Mouse (Mus musculus) myocyte (in vitro differentiated cells): Measurements from ENCODE around the gene Dpyd. TPM values are rescaled to one million over a fixed set of nuclear protein-coding genes. Genes with fewer than 3 reads are reported as not detected.

Experiments
- H3K27me3 ChIP-seq: one replicate; pipeline ENCODE4 v1.6.1; 2011; ENCODE audit not compliant: control insufficient read depth, insufficient read depth, insufficient read length
- H3K36me3 ChIP-seq: one replicate; pipeline ENCODE4 v1.6.1; 2011; ENCODE audit not compliant: control insufficient read depth, insufficient read depth
- H3K4me2 ChIP-seq: one replicate; pipeline ENCODE4 v1.6.1; 2011; ENCODE audit warnings: low read depth, control low read depth
- H3K4me3 ChIP-seq: one replicate; pipeline ENCODE4 v1.5.1; 2011; ENCODE audit warnings: mild to moderate bottlenecking, control low read depth, moderate library complexity
- H3K79me2 ChIP-seq: one replicate; pipeline ENCODE4 v1.6.1; 2011; ENCODE audit not compliant: control insufficient read depth, insufficient read depth
- H3ac ChIP-seq: one replicate; pipeline ENCODE4 v1.6.1; 2011; ENCODE audit not compliant: control insufficient read depth, insufficient read length
- CEBPB ChIP-seq: IDR thresholded peaks from 2 replicates; pipeline ENCODE4 v1.6.1; 2011; ENCODE audit warnings: mild to moderate bottlenecking, moderate library complexity; ENCODE audit not compliant: poor library complexity, insufficient read depth, severe bottlenecking
- E2F4 ChIP-seq: IDR thresholded peaks from one replicate; pipeline ENCODE4 v1.6.1; 2011; ENCODE audit warnings: mild to moderate bottlenecking, control low read depth, moderate library complexity; ENCODE audit not compliant: insufficient read depth
- MAX ChIP-seq: IDR thresholded peaks from one replicate; pipeline ENCODE4 v1.6.1; 2011; ENCODE audit warnings: low read depth, mild to moderate bottlenecking, control low read depth
- MYOD1 ChIP-seq, 3 experiments: IDR thresholded peaks; one replicate each; pipeline ENCODE4 v1.6.1; 2011; ENCODE audit warnings: control low read depth in 2 of 3, low read depth in 2 of 3, mild to moderate bottlenecking in 2 of 3, moderate library complexity in 1 of 3; ENCODE audit not compliant: insufficient read length in 2 of 3, control insufficient read depth in 1 of 3
- MYOG ChIP-seq, 3 experiments: IDR thresholded peaks; one replicate each; pipeline ENCODE4 v1.6.1; 2011; ENCODE audit warnings: control low read depth in 2 of 3, low read depth in 2 of 3, mild to moderate bottlenecking in 2 of 3; ENCODE audit not compliant: insufficient read length in 2 of 3, control insufficient read depth in 1 of 3, insufficient read depth in 1 of 3
- POLR2A ChIP-seq: IDR thresholded peaks from one replicate; pipeline ENCODE4 v1.6.1; 2011; ENCODE audit warnings: low read depth, mild to moderate bottlenecking, control low read depth, moderate library complexity; ENCODE audit not compliant: insufficient read length
- POLR2AphosphoS2 ChIP-seq: IDR thresholded peaks from one replicate; pipeline ENCODE4 v1.6.1; 2011; ENCODE audit warnings: low read depth, control low read depth; ENCODE audit not compliant: insufficient read length
- REST ChIP-seq: IDR thresholded peaks from one replicate; pipeline ENCODE4 v1.6.1; 2011; ENCODE audit warnings: mild to moderate bottlenecking, control low read depth, moderate library complexity; ENCODE audit not compliant: insufficient read depth, insufficient read length
- SRF ChIP-seq: IDR thresholded peaks from one replicate; pipeline ENCODE4 v1.6.1; 2011; ENCODE audit warnings: low read depth; ENCODE audit not compliant: control insufficient read depth, insufficient read length
- TCF12 ChIP-seq: IDR thresholded peaks from one replicate; pipeline ENCODE4 v1.6.1; 2011; ENCODE audit warnings: mild to moderate bottlenecking, control low read depth; ENCODE audit not compliant: poor library complexity, insufficient read depth, severe bottlenecking
- TCF3 ChIP-seq: IDR thresholded peaks from one replicate; pipeline ENCODE4 v1.6.1; 2011; ENCODE audit warnings: low read depth, control low read depth; ENCODE audit not compliant: insufficient read length
- USF1 ChIP-seq: IDR thresholded peaks from one replicate; pipeline ENCODE4 v1.6.1; 2011; ENCODE audit warnings: low read depth, mild to moderate bottlenecking, control low read depth, moderate library complexity
- polyA plus RNA-seq: library from polyadenylated mRNA; unstranded; fragments of >200 nt; fragmentation: generic; extraction: Trizol; gene quantifications from one replicate; pipeline ENCODE4 v1.2.1, GENCODE M21; 2012; ENCODE audit warnings: missing spikeins

Dpyd gene
- polyA plus RNA-seq, 1 experiment = 2.0 TPM

- Histone ChIP-seq H3K4me3 (no peak overlapping the region), H3ac (no peak overlapping the region), H3K36me3 (no peaks in the 10 kb centered on the region), H3K4me2 (no peak overlapping the region), H3K27me3 (no peaks in the 10 kb centered on the region), H3K79me2 (no peaks in the 10 kb centered on the region)
- TF ChIP-seq REST (no peak), TCF3 (no peak), MAX (no peak)
Measured at GRCm38 (mm10) chr3:119397205-119397604, 835.3 kb downstream of the Dpyd start.

GRCm38 (mm10) chr3:119402836-119403728 is 841.2 kb downstream of the Dpyd start:
- Histone ChIP-seq H3K27me3 (no peaks in the 10 kb centered on the region), H3K79me2 (no peaks in the 10 kb centered on the region), H3K4me3 (no peak overlapping the region), H3K4me2 (no peak overlapping the region), H3K36me3 (no peaks in the 10 kb centered on the region), H3ac (no peak overlapping the region)
- no peak for TF ChIP-seq USF1
- no peak for TF ChIP-seq POLR2A
- no peak for TF ChIP-seq CEBPB
- TF ChIP-seq TCF3 = no peak
- TF ChIP-seq SRF = no peak
- no peak for TF ChIP-seq MYOD1 (IDR thresholded peaks at IDR 0.05; ENCODE audit: control insufficient read depth in 1 of 3, insufficient read length in 2 of 3, low read depth in 2 of 3)
- TF ChIP-seq MYOG (IDR thresholded peaks at IDR 0.05; ENCODE audit: control insufficient read depth in 1 of 3, insufficient read depth in 1 of 3, insufficient read length in 2 of 3, low read depth in 2 of 3) = no peak

- no peak overlapping the region for H3K4me3 ChIP-seq
Measured at GRCm38 (mm10) chr3:119419087-119419709, 857.3 kb downstream of the Dpyd start.

GRCm38 (mm10) chr3:119419745-119420144 is 857.8 kb downstream of the Dpyd start:
- Histone ChIP-seq H3ac (no peak overlapping the region), H3K4me3 (no peak overlapping the region), H3K27me3 (no peaks in the 10 kb centered on the region), H3K79me2 (no peaks in the 10 kb centered on the region), H3K36me3 (no peaks in the 10 kb centered on the region), H3K4me2 (no peak overlapping the region)
- no peak for TF ChIP-seq TCF3
- no peak for TF ChIP-seq MAX
- TF ChIP-seq E2F4 = no peak
- no peak for TF ChIP-seq TCF12
- no peak for TF ChIP-seq SRF
- TF ChIP-seq CEBPB = no peak
- TF ChIP-seq POLR2A = no peak
- TF ChIP-seq MYOG (IDR thresholded peaks at IDR 0.05; ENCODE audit: control insufficient read depth in 1 of 3, insufficient read depth in 1 of 3, insufficient read length in 2 of 3, low read depth in 2 of 3) = no peak
- no peak for TF ChIP-seq REST
- no peak for TF ChIP-seq POLR2AphosphoS2
- no peak for TF ChIP-seq MYOD1 (IDR thresholded peaks at IDR 0.05; ENCODE audit: control insufficient read depth in 1 of 3, insufficient read length in 2 of 3, low read depth in 2 of 3)
- no peak for TF ChIP-seq USF1

More at GRCm38 (mm10) chr3:119419087-119419709, 857.3 kb downstream of the Dpyd start:
- Histone ChIP-seq H3ac (no peak overlapping the region), H3K36me3 (no peaks in the 10 kb centered on the region), H3K79me2 (no peaks in the 10 kb centered on the region), H3K27me3 (no peaks in the 10 kb centered on the region), H3K4me2 (no peak overlapping the region)
- TF ChIP-seq POLR2A (no peak), MAX (no peak), REST (no peak), USF1 (no peak), MYOG (IDR thresholded peaks at IDR 0.05; ENCODE audit: control insufficient read depth in 1 of 3, insufficient read depth in 1 of 3, insufficient read length in 2 of 3, low read depth in 2 of 3) (no peak), SRF (no peak), TCF12 (no peak), MYOD1 (IDR thresholded peaks at IDR 0.05; ENCODE audit: control insufficient read depth in 1 of 3, insufficient read length in 2 of 3, low read depth in 2 of 3) (no peak), E2F4 (no peak), CEBPB (no peak), POLR2AphosphoS2 (no peak), TCF3 (no peak)

- Histone ChIP-seq H3K79me2 (no peaks in the 10 kb centered on the region), H3K27me3 (no peaks in the 10 kb centered on the region), H3ac (no peak overlapping the region), H3K4me3 (no peak overlapping the region), H3K4me2 (no peak overlapping the region), H3K36me3 (no peaks in the 10 kb centered on the region)
- TF ChIP-seq TCF3 (no peak), REST (no peak), POLR2AphosphoS2 (no peak), CEBPB (no peak)
Measured at GRCm38 (mm10) chr3:119431339-119431738, 869.4 kb downstream of the Dpyd start.
